Mouse (Mus musculus): ENCODE measurements around the gene Klk13. TPM values are rescaled to one million over a fixed set of nuclear protein-coding genes. Genes with fewer than 3 reads are reported as not detected.
"Not testable (repeated sequence)": the region's sequence is repeated elsewhere in the genome, so short reads cannot be mapped to it uniquely, and the experiment has no call there.

Klk13 gene
- polyA plus RNA-seq, 1 experiment: not detected

DNA sequence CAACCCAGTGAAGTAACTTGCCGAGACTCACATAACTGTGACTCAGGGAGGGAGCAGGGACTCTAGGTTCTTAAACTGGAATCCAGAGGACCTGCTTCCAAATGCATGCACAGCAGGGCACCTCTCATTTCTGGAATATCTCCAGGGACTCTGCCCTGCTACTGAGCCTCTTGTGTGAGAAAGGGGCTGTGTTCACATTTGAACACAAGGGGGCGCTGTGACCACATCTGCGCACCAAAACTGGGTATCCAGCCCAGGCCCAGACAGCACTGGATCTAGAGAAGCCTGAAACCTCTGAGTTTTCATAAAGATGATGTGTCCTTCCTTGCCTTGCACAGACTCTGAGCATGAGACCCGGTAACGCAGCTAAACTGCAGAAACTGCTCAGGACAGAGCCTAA lies 31.4 kb upstream of the Klk13 start:
- peaks cover 8% of the 10 kb centered on the region; the same call in 1 of the 2 replicates for H3K9me3 ChIP-seq (ENCODE audit: control insufficient read depth, low read length)
- no peaks in the 10 kb centered on the region for H3K4me1 ChIP-seq (ENCODE audit: control insufficient read depth)
- H3K36me3 ChIP-seq (ENCODE audit: control insufficient read depth): peaks cover 21% of the 10 kb centered on the region
- no peak overlapping the region for H3K4me3 ChIP-seq (replicated peaks)
- H3K27me3 ChIP-seq (ENCODE audit: control insufficient read depth): no peaks in the 10 kb centered on the region; the same call in 1 of the 2 replicates
- no peak for TF ChIP-seq TAL1 (IDR thresholded peaks at IDR 0.05; ENCODE audit: low read length)
- no peak for TF ChIP-seq GATA1 (IDR thresholded peaks at IDR 0.05; ENCODE audit: low read length)

DNA sequence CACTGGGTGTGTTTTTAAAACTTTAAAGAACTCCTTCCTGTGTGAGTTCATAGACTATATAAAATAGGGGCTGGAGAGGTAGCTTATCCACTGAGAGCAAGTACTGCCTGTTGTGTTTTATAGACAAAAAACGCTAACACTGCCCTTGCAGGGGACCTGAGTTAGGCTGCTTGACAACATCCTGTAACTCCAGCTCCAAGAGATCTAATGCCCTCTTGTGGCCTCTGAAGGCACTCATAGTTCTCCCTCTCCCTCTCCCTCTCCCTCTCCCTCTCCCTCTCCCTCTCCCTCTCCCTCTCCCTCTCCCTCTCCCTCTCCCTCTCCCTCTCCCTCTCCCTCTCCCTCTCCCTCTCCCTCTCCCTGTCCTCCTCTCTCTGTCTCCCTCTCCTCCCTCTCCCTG lies 29.9 kb upstream of the Klk13 start:
- H3K9me3 ChIP-seq (ENCODE audit: control insufficient read depth, low read length); H3K36me3 ChIP-seq (ENCODE audit: control insufficient read depth); H3K27me3 ChIP-seq (ENCODE audit: control insufficient read depth); H3K4me1 ChIP-seq (ENCODE audit: control insufficient read depth); H3K4me3 ChIP-seq (replicated peaks): not testable (repeated sequence)

DNA sequence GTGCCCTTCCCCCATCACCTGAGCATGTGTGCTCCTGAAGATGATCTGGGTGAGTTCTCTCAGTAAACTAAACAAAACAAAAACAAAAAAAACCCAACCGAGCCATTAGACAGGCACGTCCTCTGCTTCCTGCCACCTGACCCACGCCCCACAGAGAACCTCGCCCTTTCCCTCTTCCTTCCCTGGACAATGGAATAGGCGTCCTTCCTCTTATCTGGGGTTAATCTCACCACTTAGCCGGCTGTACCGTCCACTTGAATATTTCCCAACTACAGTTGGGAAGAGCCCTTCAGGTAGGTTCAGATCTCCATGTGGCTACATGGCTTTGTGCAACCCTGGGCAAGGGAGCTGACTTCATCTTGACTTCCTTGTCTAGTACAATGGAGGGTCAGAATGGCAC lies 27.3 kb upstream of the Klk13 start:
- no peaks in the 10 kb centered on the region for H3K4me1 ChIP-seq (ENCODE audit: control insufficient read depth)
- H3K36me3 ChIP-seq (ENCODE audit: control insufficient read depth): no peaks in the 10 kb centered on the region
- H3K27me3 ChIP-seq (ENCODE audit: control insufficient read depth): no peaks in the 10 kb centered on the region; the same call in 1 of the 2 replicates
- TF ChIP-seq GATA1 (IDR thresholded peaks at IDR 0.05; ENCODE audit: low read length) (no peak), TAL1 (IDR thresholded peaks at IDR 0.05; ENCODE audit: low read length) (no peak)
- no peak overlapping the region for H3K4me3 ChIP-seq (replicated peaks)
- no peaks in the 10 kb centered on the region for H3K9me3 ChIP-seq (ENCODE audit: control insufficient read depth, low read length)

DNA sequence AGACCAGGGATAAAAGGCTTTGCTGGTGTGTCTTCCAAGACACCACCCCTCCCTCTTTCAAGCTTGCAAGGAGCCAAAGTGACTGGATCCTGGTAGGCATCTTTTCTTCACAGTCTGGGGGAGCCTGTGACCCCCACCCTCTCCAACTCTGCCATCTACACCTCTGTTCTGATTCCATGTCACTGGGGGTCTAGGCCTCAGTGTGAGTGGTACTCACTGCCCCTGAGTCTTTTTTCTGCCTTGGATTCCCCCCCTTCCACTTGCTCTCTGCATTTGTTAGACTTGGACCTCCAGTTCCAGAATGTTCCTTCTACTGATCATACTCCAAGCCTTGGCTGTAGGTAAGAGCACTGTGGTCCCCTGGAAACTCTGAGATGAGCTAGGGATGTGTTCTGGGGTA lies 22.2 kb upstream of the Klk13 start, which contains the start of gene Klk14:
Gene Klk14 (plus strand): TSS at position 301 of the 400 bp plus-strand sequence.
- H3K4me1 ChIP-seq (ENCODE audit: control insufficient read depth): no peaks in the 10 kb centered on the region
- TF ChIP-seq GATA1 (IDR thresholded peaks at IDR 0.05; ENCODE audit: low read length) (no peak), TAL1 (IDR thresholded peaks at IDR 0.05; ENCODE audit: low read length) (no peak)
- no peaks in the 10 kb centered on the region for H3K27me3 ChIP-seq (ENCODE audit: control insufficient read depth)
- H3K36me3 ChIP-seq (ENCODE audit: control insufficient read depth): no peaks in the 10 kb centered on the region
- no peaks in the 10 kb centered on the region for H3K9me3 ChIP-seq (ENCODE audit: control insufficient read depth, low read length)
- H3K4me3 ChIP-seq (replicated peaks): no peak within 1 kb of the TSS

DNA sequence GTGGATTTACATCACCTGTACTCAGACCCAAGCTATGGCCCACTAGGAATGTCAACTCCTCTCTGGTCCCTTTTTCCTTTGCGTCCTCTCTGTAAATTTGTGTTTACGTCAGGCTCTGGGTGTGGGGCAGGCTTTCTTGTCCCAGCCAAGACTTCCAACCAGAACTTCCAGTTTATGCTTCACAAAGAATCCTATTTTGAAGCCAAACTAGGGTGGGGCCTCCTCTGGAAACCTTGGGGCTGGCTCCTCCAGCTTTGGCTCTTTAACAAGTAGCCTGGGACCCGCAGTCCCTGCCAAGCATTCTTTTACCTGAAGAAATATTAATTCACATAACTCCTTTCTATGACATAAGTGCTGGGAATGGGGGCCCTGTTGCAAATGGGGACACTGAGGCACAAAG lies 2.3 kb upstream of the Klk13 start:
- Histone ChIP-seq H3K27me3 (ENCODE audit: control insufficient read depth) (no peaks in the 10 kb centered on the region), H3K9me3 (ENCODE audit: control insufficient read depth, low read length) (no peaks in the 10 kb centered on the region), H3K4me1 (ENCODE audit: control insufficient read depth) (no peaks in the 10 kb centered on the region), H3K36me3 (ENCODE audit: control insufficient read depth) (no peaks in the 10 kb centered on the region), H3K4me3 (replicated peaks) (no peak overlapping the region)
- TF ChIP-seq GATA1 (IDR thresholded peaks at IDR 0.05; ENCODE audit: low read length): no peak
- no peak for TF ChIP-seq TAL1 (IDR thresholded peaks at IDR 0.05; ENCODE audit: low read length)

DNA sequence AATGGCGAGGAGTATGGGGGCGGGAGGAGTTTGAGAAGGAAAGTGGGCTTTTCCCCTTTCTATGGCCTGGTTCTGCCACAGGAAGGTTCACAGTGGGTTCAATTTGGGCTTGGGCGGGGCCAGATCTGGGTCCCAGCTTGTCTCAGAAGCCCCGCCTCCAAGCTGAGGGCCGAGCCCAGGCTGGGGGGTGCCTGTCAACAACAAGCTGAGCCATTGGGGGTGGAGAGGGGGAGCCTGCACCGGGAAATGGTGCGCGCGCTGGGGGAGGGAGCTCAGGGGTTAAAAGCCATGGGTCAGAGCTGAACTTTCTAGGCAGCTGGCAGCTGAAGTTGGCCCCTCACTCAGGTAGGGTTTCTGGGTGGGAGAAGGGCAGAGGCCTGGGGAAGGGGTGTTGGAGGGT lies 550 bp downstream of the Klk13 start:
- no peaks in the 10 kb centered on the region for H3K36me3 ChIP-seq (ENCODE audit: control insufficient read depth)
- no peak overlapping the region for H3K4me3 ChIP-seq (replicated peaks)
- H3K9me3 ChIP-seq (ENCODE audit: control insufficient read depth, low read length): no peaks in the 10 kb centered on the region
- H3K27me3 ChIP-seq (ENCODE audit: control insufficient read depth): no peaks in the 10 kb centered on the region
- TF ChIP-seq TAL1 (IDR thresholded peaks at IDR 0.05; ENCODE audit: low read length): no peak
- no peak for TF ChIP-seq GATA1 (IDR thresholded peaks at IDR 0.05; ENCODE audit: low read length)
- no peaks in the 10 kb centered on the region for H3K4me1 ChIP-seq (ENCODE audit: control insufficient read depth)

DNA sequence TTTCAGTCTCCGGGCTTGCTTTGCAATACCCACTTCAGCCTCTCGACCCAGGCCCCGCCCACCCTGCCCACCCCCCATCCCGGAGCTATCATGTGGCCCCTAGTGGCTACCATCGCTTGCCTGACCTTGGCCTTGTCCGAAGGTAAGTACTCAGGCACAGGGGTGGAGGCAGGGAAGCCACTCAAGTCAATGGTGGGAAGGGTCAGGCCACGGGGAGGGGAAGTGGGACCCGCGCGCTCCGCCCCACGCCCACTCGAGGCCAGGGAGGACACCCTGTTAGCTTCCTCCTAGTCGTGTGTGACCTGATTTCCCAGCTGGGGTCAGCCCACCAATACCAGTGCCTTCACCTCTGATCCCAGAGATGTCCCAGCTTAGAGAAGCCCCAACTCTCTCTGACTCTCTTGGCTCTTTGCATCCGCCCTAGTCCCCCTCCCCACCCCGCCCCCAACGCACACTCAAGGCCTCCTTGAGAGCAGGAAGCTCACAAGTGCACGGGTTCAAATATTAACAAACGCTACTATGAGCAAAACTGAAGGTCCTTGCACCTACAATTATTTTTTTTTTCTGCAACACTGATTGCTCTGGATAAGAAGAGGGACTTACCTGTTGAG lies 1.5 kb downstream of the Klk13 start:
- Histone ChIP-seq H3K27me3 (ENCODE audit: control insufficient read depth) (no peaks in the 10 kb centered on the region), H3K4me3 (replicated peaks) (no peak overlapping the region), H3K4me1 (ENCODE audit: control insufficient read depth) (no peaks in the 10 kb centered on the region), H3K9me3 (ENCODE audit: control insufficient read depth, low read length) (no peaks in the 10 kb centered on the region), H3K36me3 (ENCODE audit: control insufficient read depth) (no peaks in the 10 kb centered on the region)
- no peak for TF ChIP-seq TAL1 (IDR thresholded peaks at IDR 0.05; ENCODE audit: low read length)
- TF ChIP-seq GATA1 (IDR thresholded peaks at IDR 0.05; ENCODE audit: low read length): no peak

DNA sequence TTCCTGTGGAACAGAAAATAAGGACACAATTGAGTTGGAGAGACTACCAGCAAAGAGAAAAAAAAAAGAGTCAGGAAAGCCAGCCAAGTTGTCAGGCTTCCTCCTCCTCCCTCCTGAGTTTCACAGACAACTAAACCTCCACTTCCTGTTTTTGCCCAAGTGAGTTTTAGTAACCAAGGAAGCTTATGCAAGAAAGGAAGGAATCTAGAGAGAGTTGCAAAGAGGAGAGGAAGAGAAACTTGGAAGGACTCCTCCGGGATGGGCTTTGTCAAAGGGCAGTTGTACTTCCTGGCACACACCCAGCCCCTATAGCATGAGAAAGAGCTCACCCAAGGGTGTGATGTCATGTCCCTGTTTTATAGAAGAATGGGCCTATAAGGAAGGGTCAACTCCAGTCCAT lies 35.4 kb downstream of the Klk13 start:
- Histone ChIP-seq H3K27me3 (ENCODE audit: control insufficient read depth) (no peaks in the 10 kb centered on the region), H3K4me1 (ENCODE audit: control insufficient read depth) (no peaks in the 10 kb centered on the region), H3K4me3 (replicated peaks) (no peak overlapping the region), H3K36me3 (ENCODE audit: control insufficient read depth) (no peaks in the 10 kb centered on the region), H3K9me3 (ENCODE audit: control insufficient read depth, low read length) (no peaks in the 10 kb centered on the region)
- TF ChIP-seq GATA1 (IDR thresholded peaks at IDR 0.05; ENCODE audit: low read length) (no peak), TAL1 (IDR thresholded peaks at IDR 0.05; ENCODE audit: low read length) (no peak)

DNA sequence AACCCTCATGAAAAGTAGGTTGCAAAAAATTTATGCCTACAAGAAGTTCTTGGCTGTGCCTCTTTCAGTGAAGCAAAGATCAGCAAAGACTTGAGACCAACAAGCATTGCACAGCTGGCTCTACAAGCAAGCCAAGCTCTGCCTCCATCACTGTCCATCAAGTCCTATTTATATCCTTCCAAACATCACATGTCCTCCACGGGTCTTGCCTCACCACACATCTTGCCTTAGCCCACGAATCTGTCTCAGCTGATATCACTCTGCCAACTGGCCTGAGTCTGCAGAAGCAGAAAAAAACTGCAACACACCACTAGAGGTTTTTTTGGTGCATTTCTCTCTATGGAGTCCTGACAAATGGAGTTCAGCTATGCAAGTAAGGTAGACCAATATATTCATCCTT lies 40.4 kb downstream of the Klk13 start:
- H3K9me3 ChIP-seq (ENCODE audit: control insufficient read depth, low read length): no peaks in the 10 kb centered on the region
- no peaks in the 10 kb centered on the region for H3K4me1 ChIP-seq (ENCODE audit: control insufficient read depth)
- no peaks in the 10 kb centered on the region for H3K27me3 ChIP-seq (ENCODE audit: control insufficient read depth)
- H3K4me3 ChIP-seq (replicated peaks): no peak overlapping the region
- no peak for TF ChIP-seq GATA1 (IDR thresholded peaks at IDR 0.05; ENCODE audit: low read length)
- no peak for TF ChIP-seq TAL1 (IDR thresholded peaks at IDR 0.05; ENCODE audit: low read length)
- no peaks in the 10 kb centered on the region for H3K36me3 ChIP-seq (ENCODE audit: control insufficient read depth)

DNA sequence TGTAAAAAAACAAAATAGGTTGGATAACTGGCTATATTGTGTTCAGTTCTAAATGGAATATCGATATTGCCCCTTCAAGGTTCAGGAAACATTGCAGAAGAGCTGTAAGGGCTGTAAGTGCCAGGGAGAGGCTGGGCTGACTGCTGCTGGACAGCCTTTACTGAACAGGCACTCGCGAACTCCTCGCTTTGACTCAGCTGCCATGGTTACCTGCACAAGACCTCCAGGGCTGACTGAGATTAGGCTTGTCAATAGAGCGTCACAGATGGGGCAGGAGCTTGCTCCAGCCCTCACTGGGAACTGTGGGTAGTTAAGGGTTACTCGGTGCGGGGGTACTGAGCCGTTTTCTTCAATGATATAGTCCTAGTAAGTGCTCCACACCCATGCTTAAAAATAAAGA lies 54.1 kb downstream of the Klk13 start:
- H3K4me1 ChIP-seq (ENCODE audit: control insufficient read depth): no peaks in the 10 kb centered on the region
- H3K27me3 ChIP-seq (ENCODE audit: control insufficient read depth): no peaks in the 10 kb centered on the region
- no peak for TF ChIP-seq TAL1 (IDR thresholded peaks at IDR 0.05; ENCODE audit: low read length)
- no peak for TF ChIP-seq GATA1 (IDR thresholded peaks at IDR 0.05; ENCODE audit: low read length)
- H3K36me3 ChIP-seq (ENCODE audit: control insufficient read depth): no peaks in the 10 kb centered on the region
- H3K4me3 ChIP-seq (replicated peaks): no peak overlapping the region
- H3K9me3 ChIP-seq (ENCODE audit: control insufficient read depth, low read length): peaks cover 2% of the 10 kb centered on the region; the same call in 1 of the 2 replicates
